Comparison of ENCODE assay signal across 28 mouse cellular contexts in the genomic region with DNA sequence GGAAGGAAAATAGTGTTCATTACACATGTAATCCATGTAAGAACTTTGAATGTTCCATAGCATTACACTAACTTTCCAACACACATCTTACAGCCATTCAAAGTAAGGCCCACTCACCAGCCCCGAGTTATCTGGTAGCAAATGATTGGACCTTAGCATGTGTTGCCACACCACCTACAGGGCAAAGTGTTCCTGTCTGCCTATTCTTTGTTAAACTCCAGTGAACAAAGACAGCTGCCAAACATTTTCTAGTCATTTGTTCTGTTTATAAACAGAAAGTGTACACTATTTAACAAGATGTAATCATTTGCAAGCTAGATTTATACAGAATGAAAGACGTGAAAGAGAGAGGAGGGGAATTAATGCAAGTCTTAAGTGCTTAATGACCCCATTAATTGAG.
A peak's percentile ranks its signal among the peaks of the same experiment; 100 is the strongest.
DNase-seq lines count a peak whose midpoint lies in the region; ATAC-seq and TF ChIP-seq lines count a peak whose summit lies in the region.
"Had no signal": no experiment of that assay in that cellular context is flagged by ENCODE, and none has a peak within 500 bp of the region (broad histone marks: within the 10 kb centered on the region; RNA-seq: fewer than 3 reads in every experiment).

No protein-coding gene starts in this region.

- H3K9ac ChIP-seq in kidney, embryonic 16.5 days (replicated peaks; ENCODE audit: low read length) = no peak overlapping the region
- no peak overlapping the region for H3K9ac ChIP-seq in liver, postnatal 0 days (replicated peaks)
- H3K9ac ChIP-seq in liver, embryonic 12.5 days = no peak overlapping the region
- H3K9ac ChIP-seq in kidney, postnatal 0 days (ENCODE audit: low read depth, low read length) = no peak overlapping the region
- H3K9ac ChIP-seq: embryonic facial prominence, embryonic 13.5 days; hindbrain, embryonic 13.5 days; limb, embryonic 13.5 days; liver, embryonic 15.5 days; midbrain, embryonic 12.5 days; neural tube, embryonic 12.5 days had no signal

- intact Hi-C loops in left cerebral cortex, postnatal 14 days (cut with DNase I) = no loop called here

- peaks cover 6% of the 10 kb centered on the region for H3K27me3 ChIP-seq in kidney, embryonic 16.5 days (ENCODE audit: insufficient read depth, low read length)
- no peaks in the 10 kb centered on the region for H3K27me3 ChIP-seq in liver, postnatal 0 days (ENCODE audit: insufficient read depth, low read length)
- no peaks in the 10 kb centered on the region for H3K27me3 ChIP-seq in liver, embryonic 12.5 days (replicated peaks)
- no peaks in the 10 kb centered on the region for H3K27me3 ChIP-seq in kidney, postnatal 0 days (ENCODE audit: insufficient read depth, low read length)
- H3K27me3 ChIP-seq: embryonic facial prominence, embryonic 13.5 days; hindbrain, embryonic 13.5 days; limb, embryonic 13.5 days; liver, embryonic 15.5 days; megakaryocyte, embryonic 14.5 days; midbrain, embryonic 12.5 days; neural tube, embryonic 12.5 days had no signal

- H3K4me2 ChIP-seq in kidney, embryonic 16.5 days (replicated peaks; ENCODE audit: low read depth, low read length) = no peak overlapping the region
- no peak overlapping the region for H3K4me2 ChIP-seq in liver, postnatal 0 days (ENCODE audit: low read depth, low read length)
- no peak overlapping the region for H3K4me2 ChIP-seq in liver, embryonic 12.5 days
- H3K4me2 ChIP-seq in kidney, postnatal 0 days (ENCODE audit: low read length) = no peak overlapping the region
- H3K4me2 ChIP-seq: embryonic facial prominence, embryonic 13.5 days; heart, embryonic 11.5 days; hindbrain, embryonic 13.5 days; limb, embryonic 13.5 days; liver, embryonic 15.5 days; midbrain, embryonic 12.5 days; neural tube, embryonic 12.5 days had no signal

- no peak for TF ChIP-seq EP300 in liver, postnatal 0 days (IDR thresholded peaks at IDR 0.05; ENCODE audit: low read depth)

- ATAC-seq in kidney, embryonic 16.5 days (ENCODE audit: low FRiP score, low TSS enrichment) = no peak
- peak; percentile 83 for ATAC-seq in liver, postnatal 0 days
- no peak for ATAC-seq in liver, embryonic 12.5 days
- no peak for ATAC-seq in kidney, postnatal 0 days (replicated peaks; ENCODE audit: low FRiP score, low read depth)
- ATAC-seq: CD4-positive, CD25-positive, alpha-beta regulatory T cell, adult 4 months had no signal

- H3K9me3 ChIP-seq in kidney, embryonic 16.5 days (ENCODE audit: low read length) = no peaks in the 10 kb centered on the region
- no peaks in the 10 kb centered on the region for H3K9me3 ChIP-seq in liver, postnatal 0 days (ENCODE audit: low read length)
- H3K9me3 ChIP-seq in liver, embryonic 12.5 days (replicated peaks) = no peaks in the 10 kb centered on the region
- no peaks in the 10 kb centered on the region for H3K9me3 ChIP-seq in kidney, postnatal 0 days (replicated peaks; ENCODE audit: low read length)
- H3K9me3 ChIP-seq: embryonic facial prominence, embryonic 13.5 days; forebrain, embryonic 10.5 days; hindbrain, embryonic 13.5 days; limb, embryonic 13.5 days; liver, embryonic 15.5 days; midbrain, embryonic 12.5 days; neural tube, embryonic 12.5 days had no signal

- H3K4me1 ChIP-seq in kidney, embryonic 16.5 days (ENCODE audit: insufficient read depth, low read length) = no peaks in the 10 kb centered on the region
- H3K4me1 ChIP-seq in liver, postnatal 0 days (ENCODE audit: insufficient read depth) = no peaks in the 10 kb centered on the region; the same call in none of the 2 replicates
- H3K4me1 ChIP-seq in liver, embryonic 12.5 days = no peaks in the 10 kb centered on the region
- H3K4me1 ChIP-seq in kidney, postnatal 0 days (replicated peaks; ENCODE audit: insufficient read depth, low read length) = no peaks in the 10 kb centered on the region
- H3K4me1 ChIP-seq: embryonic facial prominence, embryonic 13.5 days; forebrain, embryonic 10.5 days; limb, embryonic 13.5 days; liver, embryonic 15.5 days; megakaryocyte, embryonic 14.5 days; midbrain, embryonic 12.5 days; neural tube, embryonic 12.5 days had no signal

- no peak overlapping the region for H3K27ac ChIP-seq in kidney, embryonic 16.5 days (ENCODE audit: low read length)
- H3K27ac ChIP-seq in liver, postnatal 0 days (ENCODE audit: low read depth) = peak overlapping the region; percentile 76; the same call in 1 of the 2 replicates
- no peak overlapping the region for H3K27ac ChIP-seq in liver, embryonic 12.5 days
- H3K27ac ChIP-seq in kidney, postnatal 0 days = no peak overlapping the region
- H3K27ac ChIP-seq: embryonic facial prominence, embryonic 13.5 days; forebrain, embryonic 10.5 days; hindbrain, embryonic 13.5 days; limb, embryonic 13.5 days; liver, embryonic 15.5 days; midbrain, embryonic 12.5 days; neural tube, embryonic 12.5 days had no signal

- 0 out of 2 replicates have a peak, but pooled peaks have one; percentile 19 for TF ChIP-seq CTCF in liver, postnatal 0 days (IDR thresholded peaks at IDR 0.05; ENCODE audit: low read depth)
- peak; percentile 33; the same call in 1 of the 2 replicates for TF ChIP-seq CTCF in kidney, postnatal 0 days (IDR thresholded peaks at IDR 0.05; ENCODE audit: low read depth)

- no peak overlapping the region for H3K4me3 ChIP-seq in kidney, embryonic 16.5 days (ENCODE audit: low read length)
- no peak overlapping the region for H3K4me3 ChIP-seq in liver, postnatal 0 days (ENCODE audit: low read depth, low read length)
- H3K4me3 ChIP-seq in liver, embryonic 12.5 days = no peak overlapping the region
- no peak overlapping the region for H3K4me3 ChIP-seq in kidney, postnatal 0 days (replicated peaks; ENCODE audit: low read depth, low read length)
- H3K4me3 ChIP-seq: embryonic facial prominence, embryonic 13.5 days; forebrain, embryonic 10.5 days; hindbrain, embryonic 13.5 days; limb, embryonic 13.5 days; liver, embryonic 15.5 days; megakaryocyte, embryonic 14.5 days; midbrain, embryonic 12.5 days; myocyte; neural tube, embryonic 12.5 days had no signal

- peak; percentile 15 for DNase-seq in kidney, adult 18-20 months
- no peak for DNase-seq in liver, postnatal 0 days
- no peak for DNase-seq in kidney, postnatal 0 days (ENCODE audit: low spot score)
- peak; percentile 24 for DNase-seq in yolk sac, embryonic 10.5 days (ENCODE audit: low spot score)
- DNase-seq in lung, postnatal 4 days = no peak
- DNase-seq in left cerebral cortex, postnatal 14 days (ENCODE audit: low spot score in 2 of 2) = no peak
- DNase-seq: adrenal gland, postnatal 25 days; cerebellum, adult 18-20 months; gastrocnemius, postnatal 36 days; heart, adult 18-20 months; heart, postnatal 4 days; lung, postnatal 36 days; right cerebral cortex, adult 18-20 months; spleen, adult 18-20 months; thymus, postnatal 4 days had no signal

- H3K36me3 ChIP-seq in kidney, embryonic 16.5 days (ENCODE audit: insufficient read depth, low read length) = no peaks in the 10 kb centered on the region
- H3K36me3 ChIP-seq in liver, postnatal 0 days (replicated peaks; ENCODE audit: insufficient read depth, low read length) = no peaks in the 10 kb centered on the region
- H3K36me3 ChIP-seq in liver, embryonic 12.5 days = no peaks in the 10 kb centered on the region
- H3K36me3 ChIP-seq in kidney, postnatal 0 days (ENCODE audit: insufficient read depth, low read length) = no peaks in the 10 kb centered on the region
- H3K36me3 ChIP-seq: embryonic facial prominence, embryonic 13.5 days; forebrain, embryonic 10.5 days; hindbrain, embryonic 13.5 days; limb, embryonic 13.5 days; liver, embryonic 15.5 days; midbrain, embryonic 12.5 days; neural tube, embryonic 12.5 days had no signal

- 56% methylated on average over 2 of the region's 2 CpGs for whole genome bisulfite sequencing in kidney, embryonic 16.5 days
- 41% methylated on average over 2 of the region's 2 CpGs for WGBS in liver, postnatal 0 days (ENCODE audit: insufficient replicate concordance)
- 60% methylated on average over 2 of the region's 2 CpGs for WGBS in liver, embryonic 12.5 days (ENCODE audit: insufficient replicate concordance)
- 47% methylated on average over 2 of the region's 2 CpGs for WGBS in kidney, postnatal 0 days

Comparison
In these comparisons a context has a peak if more than half of its experiments do, and no peak if none do; other contexts are left out.
1. DNase-seq: peak in kidney, adult 18-20 months (single experiment) and yolk sac, embryonic 10.5 days (single experiment); none in liver, postnatal 0 days (single experiment), kidney, postnatal 0 days (single experiment), lung, postnatal 4 days (0 of 2) and left cerebral cortex, postnatal 14 days (0 of 2).